Mouse (Mus musculus): ENCODE measurements at regions not wholly inside any gene's neighbourhood (a gene's known extent, or its start where the extent isn't known, plus 50 kb on each side); places are given as distances from the start of the nearest gene placed in this dataset.

DNA sequence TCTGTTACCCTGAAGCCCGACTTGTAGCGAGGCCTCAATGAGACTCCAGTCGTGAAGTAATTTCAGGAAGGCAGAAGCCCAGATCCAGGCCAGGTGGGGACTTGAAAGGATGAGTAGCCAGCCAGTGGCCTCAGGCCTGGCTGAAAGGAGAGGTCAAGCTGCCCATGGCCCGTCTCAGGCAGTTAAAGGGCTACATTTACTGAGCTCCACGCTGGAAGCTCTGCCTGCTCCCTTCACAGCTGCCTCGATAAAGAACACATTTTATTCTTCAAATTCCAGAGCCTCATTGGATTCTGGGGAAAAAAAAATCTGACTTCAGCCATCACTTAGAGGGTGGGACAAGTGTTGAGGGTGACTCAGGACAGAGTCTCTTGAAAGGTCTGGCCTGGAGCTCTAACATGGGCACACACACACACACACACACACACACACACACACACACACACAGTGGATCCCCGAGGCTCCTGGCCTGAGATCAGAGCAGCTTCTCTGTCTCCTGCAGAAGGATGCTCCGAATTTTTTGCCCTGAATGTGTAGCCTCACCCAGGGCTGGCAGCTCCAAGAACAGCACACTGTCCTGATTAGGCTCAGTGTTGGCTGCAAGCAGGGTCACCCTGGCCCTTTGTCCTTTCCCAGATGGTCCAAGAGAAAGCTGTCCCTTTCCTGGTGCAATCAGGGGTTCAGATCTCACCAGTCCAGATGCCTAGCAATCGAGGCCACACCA, 53.0 kb downstream of the Gadd45g start:
- no peaks in the 10 kb centered on the region for H3K36me3 ChIP-seq (replicated peaks)
- WGBS = 73% methylated on average over 9 of the region's 9 CpGs
- H3K9me3 ChIP-seq = 0 out of 2 replicates have a peak, but pooled peaks cover 6% of the 10 kb centered on the region
- H3K4me3 ChIP-seq (replicated peaks) = no peak overlapping the region
- H3K4me1 ChIP-seq = peaks cover 28% of the 10 kb centered on the region
- H3K27me3 ChIP-seq = 0 out of 2 replicates have a peak, but pooled peaks cover 6% of the 10 kb centered on the region
- no peak overlapping the region for H3K9ac ChIP-seq
- no peak overlapping the region for H3K4me2 ChIP-seq
- H3K27ac ChIP-seq = no peak overlapping the region
- no peak for ATAC-seq (ENCODE audit: low FRiP score)

DNA sequence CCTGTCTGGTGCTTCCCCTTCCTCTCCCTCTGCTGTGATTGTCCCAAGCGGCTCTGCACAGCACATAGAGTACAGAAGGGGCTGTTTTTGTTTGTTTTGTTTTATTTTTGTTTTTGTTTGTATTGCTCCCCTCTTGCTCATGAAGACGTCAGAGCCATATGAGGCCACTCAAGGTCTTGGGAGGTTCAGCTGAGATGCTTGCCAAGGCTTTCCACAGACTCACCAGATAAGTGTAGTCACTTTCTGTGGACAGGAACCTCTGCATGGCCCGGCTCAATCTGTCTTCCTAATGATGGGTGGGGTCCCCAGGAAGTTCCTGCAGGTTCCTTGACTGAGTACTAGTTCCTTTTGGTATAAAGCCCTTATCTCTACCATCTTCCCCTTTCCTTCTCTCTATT, 53.6 kb downstream of the Gadd45g start:
- peaks cover 28% of the 10 kb centered on the region for H3K4me1 ChIP-seq
- no peak overlapping the region for H3K27ac ChIP-seq
- no peak overlapping the region for H3K9ac ChIP-seq
- H3K9me3 ChIP-seq = 0 out of 2 replicates have a peak, but pooled peaks cover under 1% of the 10 kb centered on the region
- H3K27me3 ChIP-seq = 0 out of 2 replicates have a peak, but pooled peaks cover 6% of the 10 kb centered on the region
- 78% methylated on average over 3 of the region's 3 CpGs for WGBS
- no peak for ATAC-seq (ENCODE audit: low FRiP score)
- no peaks in the 10 kb centered on the region for H3K36me3 ChIP-seq (replicated peaks)
- H3K4me3 ChIP-seq (replicated peaks) = no peak overlapping the region
- H3K4me2 ChIP-seq = no peak overlapping the region

- Histone ChIP-seq H3K27me3 (peaks cover 17% of the 10 kb centered on the region), H3K9ac (peak overlapping the region; percentile 47; the same call in 1 of the 2 replicates), H3K4me2 (peak overlapping the region; percentile 29), H3K27ac (peak overlapping the region; percentile 91), H3K4me1 (peaks cover 28% of the 10 kb centered on the region), H3K9me3 (no peaks in the 10 kb centered on the region), H3K36me3 (replicated peaks) (no peaks in the 10 kb centered on the region), H3K4me3 (replicated peaks) (no peak overlapping the region)
- whole genome bisulfite sequencing = 38% methylated on average over 19 of the region's 19 CpGs
- peak; percentile 60 for ATAC-seq (ENCODE audit: low FRiP score)
Measured at GRCm38 (mm10) chr13:51902482-51903285, 56.2 kb downstream of the Gadd45g start.

GRCm38 (mm10) chr13:51903324-51903939, 57.0 kb downstream of the Gadd45g start:
- ATAC-seq (ENCODE audit: low FRiP score) = peak; percentile 77
- Histone ChIP-seq H3K9me3 (no peaks in the 10 kb centered on the region), H3K27me3 (peaks cover 17% of the 10 kb centered on the region), H3K27ac (peak overlapping the region; percentile 91), H3K36me3 (replicated peaks) (no peaks in the 10 kb centered on the region), H3K9ac (peak overlapping the region; percentile 47; the same call in 1 of the 2 replicates), H3K4me2 (no peak overlapping the region; the same call in 1 of the 2 replicates), H3K4me1 (peaks cover 28% of the 10 kb centered on the region), H3K4me3 (replicated peaks) (no peak overlapping the region)
- WGBS = 50% methylated on average over 11 of the region's 11 CpGs

GRCm38 (mm10) chr13:51905270-51905669, 58.8 kb downstream of the Gadd45g start:
- no peak for ATAC-seq (ENCODE audit: low FRiP score)
- H3K9me3 ChIP-seq = no peaks in the 10 kb centered on the region
- H3K36me3 ChIP-seq (replicated peaks) = no peaks in the 10 kb centered on the region
- H3K4me1 ChIP-seq = peaks cover 21% of the 10 kb centered on the region
- 80% methylated on average over 5 of the region's 5 CpGs for WGBS
- no peak overlapping the region for H3K4me2 ChIP-seq
- no peak overlapping the region for H3K9ac ChIP-seq
- H3K27me3 ChIP-seq = peaks cover 31% of the 10 kb centered on the region
- H3K4me3 ChIP-seq (replicated peaks) = no peak overlapping the region
- H3K27ac ChIP-seq = no peak overlapping the region

GRCm38 (mm10) chr13:51906103-51906502, 59.6 kb downstream of the Gadd45g start:
- Histone ChIP-seq H3K27me3 (peaks cover 32% of the 10 kb centered on the region), H3K27ac (no peak overlapping the region), H3K4me1 (peaks cover 21% of the 10 kb centered on the region), H3K9me3 (no peaks in the 10 kb centered on the region), H3K4me2 (no peak overlapping the region), H3K4me3 (replicated peaks) (no peak overlapping the region), H3K36me3 (replicated peaks) (no peaks in the 10 kb centered on the region), H3K9ac (no peak overlapping the region)
- WGBS = 89% methylated on average over 3 of the region's 3 CpGs
- no peak for ATAC-seq (ENCODE audit: low FRiP score)

DNA sequence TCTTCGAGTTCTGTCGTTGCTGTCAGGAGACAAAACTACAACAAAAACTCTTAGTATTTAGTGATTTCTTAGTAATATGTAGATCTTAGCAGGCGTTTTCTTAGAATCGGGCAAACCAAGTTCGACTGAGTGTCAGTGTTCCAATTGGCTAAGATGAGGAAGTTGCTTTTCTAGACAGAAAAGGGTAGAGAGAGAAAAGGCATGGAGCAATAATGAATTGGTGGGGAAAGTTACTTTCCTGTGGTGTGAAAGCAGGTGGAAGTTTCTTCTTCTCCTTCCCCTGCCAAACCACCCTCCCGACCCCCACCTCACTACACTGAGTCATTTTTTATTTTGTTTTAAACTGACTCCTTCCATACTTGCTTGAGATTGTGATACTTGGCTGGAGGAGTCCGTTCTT, 62.0 kb downstream of the Gadd45g start:
- 85% methylated on average over 7 of the region's 7 CpGs for WGBS
- Histone ChIP-seq H3K4me3 (replicated peaks) (no peak overlapping the region), H3K27me3 (peaks cover 54% of the 10 kb centered on the region), H3K4me1 (peaks cover 5% of the 10 kb centered on the region), H3K36me3 (replicated peaks) (no peaks in the 10 kb centered on the region), H3K9me3 (no peaks in the 10 kb centered on the region), H3K9ac (no peak overlapping the region), H3K27ac (no peak overlapping the region), H3K4me2 (no peak overlapping the region)
- ATAC-seq (ENCODE audit: low FRiP score) = no peak

DNA sequence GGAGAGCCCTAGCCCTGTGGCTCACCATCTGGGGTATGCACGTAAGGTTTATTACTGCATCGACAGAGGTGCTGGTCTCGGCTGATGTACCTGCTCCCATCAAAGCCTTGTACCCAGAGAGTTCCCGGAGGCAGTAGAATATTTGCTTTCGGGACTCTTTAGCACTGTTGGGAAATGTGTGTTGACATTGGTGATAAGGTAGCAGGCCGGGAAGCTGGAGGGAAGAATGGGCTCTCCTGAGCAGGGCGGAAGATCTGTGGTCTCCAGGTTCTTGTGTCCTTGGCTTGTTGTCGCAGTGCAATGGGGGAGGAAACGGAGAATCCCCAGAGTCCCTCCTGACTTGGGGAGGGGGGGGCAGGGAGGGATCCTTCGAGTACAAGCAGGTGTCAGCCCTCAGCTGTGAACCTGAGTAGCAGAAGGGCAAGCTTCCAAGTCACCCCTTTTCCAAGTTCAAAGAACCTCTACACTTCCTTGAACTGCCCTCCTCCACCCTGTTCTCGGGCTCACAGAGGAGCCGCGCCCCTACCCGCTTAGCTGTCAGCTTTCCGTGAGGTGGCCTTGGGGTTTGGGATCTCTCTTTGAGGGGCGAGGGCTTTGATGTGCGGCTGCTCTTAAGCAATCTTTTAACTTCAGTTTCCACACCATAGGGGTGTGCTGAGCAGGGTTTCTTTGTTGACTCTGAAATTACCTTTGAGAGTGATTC, 65.0 kb downstream of the Gadd45g start:
- Histone ChIP-seq H3K27ac (no peak overlapping the region), H3K4me2 (no peak overlapping the region), H3K9me3 (no peaks in the 10 kb centered on the region), H3K27me3 (peaks cover 72% of the 10 kb centered on the region), H3K4me1 (peaks cover 1% of the 10 kb centered on the region; the same call in 1 of the 2 replicates), H3K4me3 (replicated peaks) (no peak overlapping the region), H3K9ac (no peak overlapping the region), H3K36me3 (replicated peaks) (no peaks in the 10 kb centered on the region)
- WGBS = 70% methylated on average over 17 of the region's 17 CpGs
- no peak for ATAC-seq (ENCODE audit: low FRiP score)

GRCm38 (mm10) chr13:51912477-51912876, 66.0 kb downstream of the Gadd45g start:
- Histone ChIP-seq H3K4me2 (no peak overlapping the region), H3K27me3 (peaks cover 76% of the 10 kb centered on the region), H3K4me3 (replicated peaks) (no peak overlapping the region), H3K36me3 (replicated peaks) (no peaks in the 10 kb centered on the region), H3K9ac (no peak overlapping the region), H3K9me3 (no peaks in the 10 kb centered on the region), H3K27ac (no peak overlapping the region), H3K4me1 (peaks cover 11% of the 10 kb centered on the region)
- WGBS = 79% methylated on average over 5 of the region's 5 CpGs
- ATAC-seq (ENCODE audit: low FRiP score) = no peak

- H3K36me3 ChIP-seq (replicated peaks) = no peaks in the 10 kb centered on the region
- no peak for ATAC-seq (ENCODE audit: low FRiP score)
- H3K9ac ChIP-seq = no peak overlapping the region
- no peak overlapping the region for H3K4me2 ChIP-seq
- H3K27ac ChIP-seq = no peak overlapping the region
- WGBS = 93% methylated on average over 3 of the region's 3 CpGs
- peaks cover 81% of the 10 kb centered on the region for H3K27me3 ChIP-seq
- H3K4me1 ChIP-seq = peaks cover 17% of the 10 kb centered on the region
- no peak overlapping the region for H3K4me3 ChIP-seq (replicated peaks)
- H3K9me3 ChIP-seq = no peaks in the 10 kb centered on the region
Measured at GRCm38 (mm10) chr13:51912994-51913393, 66.5 kb downstream of the Gadd45g start.

DNA sequence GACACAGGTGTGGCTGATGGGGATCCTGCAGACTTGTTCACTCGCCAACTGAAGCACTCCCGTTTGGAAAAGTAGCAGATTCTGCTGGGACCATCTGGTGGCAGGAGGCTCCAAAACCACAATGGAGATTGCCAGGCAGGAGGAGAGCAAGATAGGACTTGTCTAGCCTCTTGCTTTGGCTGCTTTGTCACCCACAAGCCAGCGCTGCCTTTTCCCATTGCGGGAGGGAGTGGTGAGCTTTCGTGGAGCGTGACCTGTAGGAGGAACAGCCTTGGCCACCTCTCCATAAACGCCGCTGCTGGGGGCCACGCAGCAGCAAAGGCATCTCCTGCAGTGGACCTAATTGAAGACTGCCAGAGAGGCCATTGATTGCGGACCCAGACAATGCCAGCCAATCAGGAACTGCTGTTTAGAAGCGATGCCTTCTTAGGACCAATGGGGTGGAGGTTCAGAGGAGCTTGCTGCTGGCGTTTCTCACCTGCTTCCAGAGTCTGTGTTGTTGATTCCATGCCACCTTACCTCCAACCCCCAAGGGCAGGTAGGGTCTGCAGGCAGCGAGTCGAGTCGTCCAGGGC, 70.3 kb downstream of the Gadd45g start:
- WGBS = 23% methylated on average over 15 of the region's 15 CpGs
- no peaks in the 10 kb centered on the region for H3K9me3 ChIP-seq
- peaks cover 54% of the 10 kb centered on the region for H3K4me1 ChIP-seq
- H3K27ac ChIP-seq = peak overlapping the region; percentile 91
- H3K36me3 ChIP-seq (replicated peaks) = no peaks in the 10 kb centered on the region
- peak overlapping the region; percentile 15 for H3K4me2 ChIP-seq
- no peak for ATAC-seq (ENCODE audit: low FRiP score)
- H3K4me3 ChIP-seq (replicated peaks) = no peak overlapping the region
- peaks cover 82% of the 10 kb centered on the region for H3K27me3 ChIP-seq
- H3K9ac ChIP-seq = no peak overlapping the region
